Mouse (Mus musculus): Measurements from ENCODE around the gene Tpcn1. TPM values are rescaled to one million over a fixed set of nuclear protein-coding genes. Genes with fewer than 3 reads are reported as not detected.

Tpcn1 gene
- total RNA-seq, 2 experiments from 2014 or later, result 33.9 to 39.4 TPM

DNA sequence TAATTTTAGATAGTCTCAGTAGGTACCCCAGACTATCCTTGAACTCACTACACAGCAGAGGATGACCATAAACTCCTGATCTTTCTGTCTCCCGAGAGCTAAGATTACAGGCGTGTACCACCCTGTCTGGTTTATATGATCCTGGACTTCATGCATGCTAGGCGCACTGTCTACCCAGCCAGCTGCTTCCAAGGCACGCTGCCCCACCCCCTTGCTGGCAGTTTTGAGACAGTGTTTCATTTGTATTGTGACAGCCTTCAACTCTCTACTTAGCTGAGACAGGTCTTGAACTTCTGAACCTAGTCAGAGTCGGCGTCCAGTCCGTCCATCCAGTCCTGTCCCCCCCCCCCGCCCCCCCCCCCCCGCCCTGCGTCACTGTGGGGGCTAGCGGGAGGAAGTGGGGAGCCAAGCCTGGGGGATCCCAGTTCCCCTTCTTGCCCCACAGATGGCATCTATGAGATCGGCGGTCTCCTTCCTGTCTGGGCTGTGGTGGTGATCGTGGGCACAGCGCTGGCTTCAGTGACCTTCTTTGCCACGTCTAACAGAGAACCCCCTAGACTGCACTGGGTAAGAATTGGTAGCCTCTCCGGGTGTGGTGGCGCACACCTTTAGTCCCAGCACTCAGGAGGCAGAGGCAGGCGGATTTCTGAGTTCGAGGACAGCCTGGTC, 61.0 kb downstream of the Tpcn1 start:
- DNase-seq (ENCODE audit: low spot score in 2 of 2), result no peak
- intact Hi-C loops (cut with DNase I), result no loop called here

DNA sequence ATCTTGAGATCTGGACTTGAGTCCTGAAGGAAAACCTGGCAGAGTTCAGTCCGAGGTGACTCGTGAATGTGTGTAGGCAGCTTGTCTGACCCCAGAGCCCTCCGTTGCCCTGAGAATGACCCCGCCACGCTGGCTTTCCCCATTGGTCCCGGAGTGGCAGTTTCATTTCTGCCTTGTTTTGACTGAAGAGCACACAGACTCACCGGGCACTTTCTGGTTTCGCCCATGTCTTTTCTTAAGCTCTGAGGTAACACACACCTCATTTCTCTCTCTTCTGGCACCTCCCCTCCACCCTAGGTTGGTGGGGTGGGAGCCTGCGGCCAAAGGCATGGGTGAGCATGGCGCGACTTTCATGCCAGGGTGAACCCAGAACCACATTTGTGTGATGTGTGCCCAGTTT, 62.2 kb downstream of the Tpcn1 start:
- intact Hi-C loops (cut with DNase I), result no loop called here
- no peak for DNase-seq (ENCODE audit: low spot score in 2 of 2)

DNA sequence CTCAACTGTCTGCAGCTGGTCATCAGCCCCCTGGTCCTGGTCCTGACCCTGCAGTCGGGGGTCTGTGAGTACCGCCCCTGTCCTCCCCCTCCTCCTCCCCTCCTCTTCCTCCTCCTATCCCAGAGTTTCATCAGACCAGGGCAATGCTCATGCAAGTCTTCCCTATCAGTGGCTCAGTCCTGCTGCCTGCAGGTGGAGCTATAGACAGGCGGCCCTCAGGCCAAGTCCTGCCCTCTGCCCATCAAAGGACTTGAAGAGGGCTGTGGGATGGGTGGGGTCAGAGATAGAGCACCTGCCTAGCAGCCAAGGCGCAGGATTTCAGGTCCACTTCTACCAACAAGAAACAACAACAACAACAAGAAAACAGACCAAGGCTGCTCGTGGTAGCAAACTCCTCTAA, 62.7 kb downstream of the Tpcn1 start:
- intact Hi-C loops (cut with DNase I), result no loop called here
- no peak for DNase-seq (ENCODE audit: low spot score in 2 of 2)

DNA sequence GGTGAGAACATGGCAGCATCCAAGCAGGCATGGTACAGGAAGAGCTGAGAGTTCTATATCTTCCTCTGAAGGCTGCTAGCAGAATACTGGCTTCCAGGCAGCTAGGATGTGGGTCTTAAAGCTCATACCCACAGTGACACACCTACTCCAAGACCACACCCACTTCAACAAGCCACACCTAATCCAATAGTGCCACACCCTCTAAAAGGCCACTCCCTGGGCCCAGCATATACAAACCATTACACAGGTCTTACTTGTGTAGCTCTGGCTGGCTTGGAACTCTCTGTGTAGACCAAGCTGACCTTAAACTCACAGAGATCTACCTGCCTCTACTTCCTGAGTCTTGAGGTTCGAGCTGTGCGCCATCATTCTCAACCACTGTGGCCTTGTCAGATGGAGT, 63.7 kb downstream of the Tpcn1 start:
- intact Hi-C loops (cut with DNase I), result no loop called here
- DNase-seq (ENCODE audit: low spot score in 2 of 2), result no peak

DNA sequence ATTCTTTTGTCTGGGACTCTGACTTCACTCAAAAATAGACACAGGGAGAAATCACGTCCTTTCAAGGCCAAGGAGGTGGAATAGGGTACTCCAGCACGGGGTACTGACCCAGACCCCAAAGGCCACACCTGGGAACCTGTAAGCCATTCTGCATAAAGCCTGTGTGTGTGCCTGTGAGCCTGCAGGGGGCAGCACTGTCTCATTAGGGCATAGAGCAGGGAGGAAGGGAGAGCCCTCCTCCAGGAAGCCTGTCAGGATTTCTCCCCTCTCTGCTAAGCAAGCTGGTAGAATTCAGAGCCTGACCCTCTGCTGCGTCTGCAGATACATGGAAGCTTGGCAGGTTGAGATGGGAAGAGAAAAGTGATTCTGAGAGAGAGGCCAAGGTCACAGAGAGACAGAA, 65.8 kb downstream of the Tpcn1 start:
- intact Hi-C loops (cut with DNase I), result no loop called here
- DNase-seq (ENCODE audit: low spot score in 2 of 2), result no peak

DNA sequence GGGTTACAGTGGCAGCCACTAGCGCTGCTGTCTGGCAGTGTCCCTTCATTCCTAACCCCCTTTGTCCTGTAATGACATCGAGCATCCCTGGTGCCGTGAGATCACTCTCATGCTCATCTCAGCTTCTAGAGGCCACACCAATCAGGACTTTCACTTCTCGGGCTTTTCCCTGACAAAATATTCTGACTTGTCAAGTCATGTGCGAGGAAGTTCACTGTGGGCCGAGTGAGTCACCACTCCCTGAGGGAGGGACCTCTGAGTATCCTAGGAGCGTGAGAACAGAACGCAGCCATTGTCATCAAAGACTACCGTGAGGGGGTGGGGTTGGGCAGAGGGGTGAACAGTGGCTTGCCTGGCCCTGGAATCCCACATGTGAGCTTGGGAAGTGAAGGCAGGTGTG, 70.9 kb downstream of the Tpcn1 start:
- intact Hi-C loops (cut with DNase I), result no loop called here
- no peak for DNase-seq (ENCODE audit: low spot score in 2 of 2)

DNA sequence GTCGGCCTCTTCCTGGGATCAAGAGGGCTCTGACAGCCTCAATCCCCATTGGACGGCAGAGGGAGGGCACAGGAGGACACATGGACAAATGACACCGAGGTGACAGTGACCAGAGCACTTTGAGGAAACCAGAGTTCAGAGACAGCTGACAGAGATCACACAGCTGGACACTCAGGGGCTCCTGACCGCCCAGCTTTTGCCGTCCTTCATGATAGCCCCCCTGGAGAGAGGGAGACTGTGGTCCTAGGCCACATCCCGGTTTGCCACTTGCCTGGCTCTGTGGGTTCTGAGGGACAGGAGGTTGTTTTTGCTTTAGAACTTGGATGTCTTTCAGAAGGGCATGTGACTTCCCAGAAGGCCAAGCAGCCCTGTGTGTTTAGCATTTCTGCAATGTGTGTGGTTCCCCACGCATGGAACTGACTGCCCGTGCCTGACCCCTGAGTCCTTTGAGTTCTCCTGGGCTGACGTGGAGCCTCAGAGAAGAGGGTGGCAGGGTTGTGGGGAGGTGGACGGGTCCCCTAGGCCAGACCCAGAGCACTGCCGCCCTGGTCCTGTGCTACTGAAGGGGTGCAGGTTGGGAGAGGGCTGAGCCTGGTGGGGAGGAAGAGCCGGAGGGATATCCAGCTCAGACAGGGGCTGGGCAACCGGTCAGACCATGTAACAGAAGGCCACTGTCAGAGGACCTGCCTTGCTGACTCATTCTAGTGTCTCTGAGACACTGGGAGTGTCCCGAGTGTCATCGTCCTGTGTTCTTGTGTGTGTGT, 72.1 kb downstream of the Tpcn1 start:
- no peak for DNase-seq (ENCODE audit: low spot score in 2 of 2)
- intact Hi-C loops (cut with DNase I), result no loop called here

DNA sequence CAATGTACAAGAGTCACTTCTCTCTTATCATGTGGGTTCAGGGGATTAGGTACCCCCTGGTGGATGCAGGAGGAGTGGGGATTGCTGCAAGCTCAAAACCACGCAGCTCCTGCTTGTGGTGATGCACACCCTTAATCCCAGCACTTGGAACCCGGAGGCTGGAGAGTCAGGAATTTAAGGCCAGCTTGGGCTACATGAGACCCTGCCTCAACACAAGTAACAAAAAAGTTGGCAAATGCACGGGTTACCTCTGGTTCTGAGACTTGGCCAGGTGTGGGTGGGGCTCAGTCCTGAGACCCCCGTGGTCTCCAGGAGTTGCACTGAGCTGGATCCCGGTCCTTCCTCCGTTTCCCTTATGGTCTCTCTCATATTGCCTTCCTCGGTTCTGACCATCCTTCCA, 73.0 kb downstream of the Tpcn1 start:
- intact Hi-C loops (cut with DNase I), result no loop called here
- DNase-seq (ENCODE audit: low spot score in 2 of 2), result no peak

DNA sequence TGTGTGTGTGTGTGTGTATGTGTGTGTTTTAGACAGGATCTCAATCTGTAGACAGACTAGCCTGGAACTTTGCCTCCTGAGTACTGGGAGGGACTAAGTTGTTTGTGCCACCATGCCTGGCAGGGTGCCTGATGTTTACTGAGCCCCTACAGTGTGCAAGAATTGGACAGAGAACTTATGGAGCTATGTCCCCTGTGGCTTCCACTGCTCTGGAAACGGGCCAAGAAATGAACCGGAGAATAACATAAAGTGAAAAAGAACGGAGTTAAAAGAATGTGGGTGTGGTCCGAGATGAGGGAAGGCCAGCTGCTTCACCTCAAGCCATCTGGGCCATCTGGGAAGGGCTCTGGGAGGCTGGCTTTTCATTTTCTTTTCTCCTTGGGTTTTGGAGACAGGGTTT, 73.7 kb downstream of the Tpcn1 start:
- DNase-seq (ENCODE audit: low spot score in 2 of 2), result no peak
- intact Hi-C loops (cut with DNase I), result no loop called here

DNA sequence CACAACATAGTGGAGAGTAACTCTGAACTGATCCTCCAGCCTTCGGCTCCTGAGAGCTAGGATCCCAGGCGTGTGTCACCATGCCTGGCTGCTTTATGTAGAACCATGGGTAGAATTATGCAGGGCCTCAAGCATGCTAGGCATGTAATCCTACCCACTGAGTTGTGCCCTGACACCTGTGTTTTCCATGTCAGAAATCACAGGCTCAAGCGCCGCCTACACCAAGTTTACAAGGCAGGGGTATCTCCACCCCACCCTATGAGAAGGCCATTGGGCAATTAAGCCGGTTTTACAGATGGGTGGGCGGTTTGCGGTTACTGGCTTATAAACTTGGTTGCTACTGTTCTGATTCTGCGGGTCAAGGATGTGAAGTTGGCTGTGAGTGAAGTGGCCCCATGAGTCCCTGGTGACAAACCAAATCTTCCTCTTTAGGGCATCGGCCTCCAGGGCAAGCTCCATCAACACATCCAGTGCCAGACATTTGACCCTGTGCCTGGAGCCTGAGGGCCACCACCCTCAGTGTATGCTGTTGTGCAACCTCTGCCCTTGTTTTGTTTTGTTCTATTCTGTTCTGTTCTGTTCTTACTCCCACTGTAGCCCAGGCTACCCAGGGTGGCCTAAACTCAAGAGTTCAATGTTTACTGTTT, 74.3 kb downstream of the Tpcn1 start:
- intact Hi-C loops (cut with DNase I), result no loop called here
- DNase-seq (ENCODE audit: low spot score in 2 of 2), result no peak

DNA sequence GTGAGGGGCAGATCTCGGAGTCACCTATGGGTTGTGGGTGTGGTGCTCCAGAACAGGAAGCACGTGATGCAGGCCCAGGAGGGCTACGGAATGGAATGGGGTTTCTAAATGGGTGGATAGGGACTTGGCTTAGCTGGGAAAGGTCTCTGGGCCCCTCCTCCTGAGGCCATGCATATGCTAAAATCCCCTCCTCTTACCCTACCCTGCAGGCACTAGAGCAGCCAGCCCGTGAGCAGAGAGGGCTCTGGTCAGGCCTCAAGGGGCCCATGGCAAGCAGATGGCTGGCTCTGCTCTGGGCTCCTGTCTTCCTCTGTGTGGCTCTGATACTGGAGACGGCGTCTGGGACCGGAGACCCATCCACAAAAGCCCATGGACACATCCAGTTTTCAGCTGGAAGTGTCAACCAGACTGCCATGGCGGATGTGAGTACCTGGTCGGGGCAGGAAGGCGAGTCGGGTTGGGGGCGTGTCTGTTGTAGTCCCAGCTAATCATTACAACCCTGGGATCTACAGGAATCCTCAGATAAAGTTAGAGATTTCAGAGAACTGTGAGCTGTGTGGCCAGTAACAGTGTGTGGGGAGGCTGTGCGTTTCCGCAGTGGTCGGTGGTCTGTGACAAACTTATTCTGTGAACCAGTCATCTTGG, 75.4 kb downstream of the Tpcn1 start:
- no peak for DNase-seq (ENCODE audit: low spot score in 2 of 2)
- intact Hi-C loops (cut with DNase I), result no loop called here

DNA sequence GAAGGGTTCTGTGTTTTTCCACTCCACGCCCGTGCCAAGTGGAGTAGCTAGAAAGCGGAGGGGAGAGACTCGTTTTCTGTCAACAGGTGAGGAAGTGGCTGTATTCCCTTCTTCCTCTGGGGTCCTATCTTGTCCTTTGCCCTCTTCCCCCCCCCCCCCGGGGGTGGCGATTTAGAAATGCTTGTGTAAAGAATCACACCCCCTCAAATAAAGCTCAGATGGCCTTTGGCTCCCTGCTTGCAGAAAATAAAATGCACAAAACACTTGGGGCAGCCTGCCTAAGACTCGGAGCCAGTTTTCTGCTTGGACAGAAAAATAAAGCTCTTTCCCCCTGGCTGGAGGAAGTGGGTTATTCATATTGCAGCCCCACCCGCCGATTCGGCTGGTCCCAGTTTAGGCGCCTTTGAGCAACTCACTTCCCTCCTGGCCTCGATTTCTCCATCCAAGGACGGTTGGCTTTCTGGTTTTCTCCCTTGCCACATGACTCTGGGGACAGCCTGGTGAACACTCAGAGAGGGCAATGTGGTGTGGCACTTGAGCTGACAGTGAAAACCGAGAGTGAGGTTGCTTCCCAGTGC, 76.7 kb downstream of the Tpcn1 start:
- no peak for DNase-seq (ENCODE audit: low spot score in 2 of 2)
- intact Hi-C loops (cut with DNase I), result no loop called here

DNA sequence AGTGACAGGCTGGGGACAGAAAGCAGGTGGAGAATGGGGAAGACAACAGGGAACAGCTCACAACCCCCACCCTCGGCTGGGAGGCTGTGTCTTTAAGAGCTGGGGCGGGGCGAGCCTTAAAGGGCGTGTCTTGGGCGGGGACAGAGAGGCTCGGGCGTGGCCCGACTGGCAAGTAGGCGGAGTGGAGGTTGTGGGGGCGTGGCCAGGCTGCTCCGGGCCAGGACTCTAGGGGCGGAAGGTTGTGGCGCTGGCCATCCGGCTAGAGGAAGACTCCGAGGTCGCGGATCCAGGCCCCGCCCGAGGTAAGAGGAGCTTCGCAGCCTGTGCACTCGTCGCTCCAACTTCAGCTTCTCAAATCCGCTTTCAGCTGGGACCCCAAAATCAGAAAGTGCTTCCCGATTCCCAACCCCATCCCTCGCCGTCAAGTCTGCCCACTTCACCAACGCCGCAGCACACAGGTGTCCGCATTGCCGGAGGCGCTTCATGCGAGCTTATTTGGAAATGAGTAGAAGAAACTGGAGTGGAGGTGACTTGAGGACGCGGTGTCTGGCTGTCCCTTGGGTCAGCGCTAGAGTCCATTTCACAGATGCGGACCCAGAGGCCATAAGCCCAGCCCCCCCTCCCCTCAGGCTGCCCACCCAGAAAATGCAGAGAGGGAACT, 77.4 kb downstream of the Tpcn1 start, which contains the start of gene Slc8b1:
Gene Slc8b1, plus strand, starts transcription at position 187 of the 661 bp plus-strand sequence.
- DNase-seq (ENCODE audit: low spot score in 2 of 2), result peak; percentile 79 to 86
- intact Hi-C loops (cut with DNase I), result no loop called here

DNA sequence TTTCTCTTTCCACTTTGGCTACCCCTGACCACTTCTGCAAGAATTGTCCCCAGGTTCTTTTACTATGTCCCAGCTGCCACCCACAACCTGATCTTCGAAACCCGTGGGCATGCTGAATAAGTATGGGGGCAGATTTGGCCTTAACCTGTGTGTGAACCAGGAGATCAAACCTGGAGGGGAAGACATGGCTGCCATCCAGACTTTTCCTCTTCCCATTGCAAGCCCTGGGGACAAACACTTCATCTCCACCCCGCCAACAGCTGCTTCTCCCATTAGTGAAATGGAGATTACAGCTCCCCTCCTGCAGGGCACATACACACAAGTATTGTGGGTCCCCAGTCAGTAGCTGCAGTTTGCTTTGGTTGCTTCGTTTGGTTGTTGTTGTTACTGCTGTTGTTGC, 81.2 kb downstream of the Tpcn1 start:
- intact Hi-C loops (cut with DNase I), result loop anchor here (10.0 kb wide), 1 partner anchor 167 kb away; no protein-coding TSS in a partner anchor
- no peak for DNase-seq (ENCODE audit: low spot score in 2 of 2)

DNA sequence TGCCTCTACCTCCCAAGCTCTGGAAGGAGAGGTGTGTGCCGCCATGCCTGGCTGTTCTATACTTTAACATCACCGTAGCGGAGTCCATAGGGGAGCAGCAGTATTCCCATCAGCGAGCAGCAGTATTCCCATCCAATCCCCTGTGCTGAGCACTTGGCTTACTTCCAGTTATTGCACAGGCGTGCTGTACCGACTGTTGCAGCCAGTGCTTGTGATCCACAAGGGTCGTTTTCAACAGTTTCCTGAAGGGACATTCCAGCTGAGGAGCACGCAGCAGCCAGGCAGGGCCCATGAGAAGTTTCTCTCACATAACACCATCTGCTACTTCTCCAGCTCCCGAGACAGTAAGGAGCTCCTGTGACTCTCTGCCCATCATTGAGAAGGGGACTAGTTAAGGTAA, 82.0 kb downstream of the Tpcn1 start:
- no peak for DNase-seq (ENCODE audit: low spot score in 2 of 2)
- intact Hi-C loops (cut with DNase I), result loop anchor here (10.0 kb wide), 1 partner anchor 168 kb away; no protein-coding TSS in a partner anchor

DNA sequence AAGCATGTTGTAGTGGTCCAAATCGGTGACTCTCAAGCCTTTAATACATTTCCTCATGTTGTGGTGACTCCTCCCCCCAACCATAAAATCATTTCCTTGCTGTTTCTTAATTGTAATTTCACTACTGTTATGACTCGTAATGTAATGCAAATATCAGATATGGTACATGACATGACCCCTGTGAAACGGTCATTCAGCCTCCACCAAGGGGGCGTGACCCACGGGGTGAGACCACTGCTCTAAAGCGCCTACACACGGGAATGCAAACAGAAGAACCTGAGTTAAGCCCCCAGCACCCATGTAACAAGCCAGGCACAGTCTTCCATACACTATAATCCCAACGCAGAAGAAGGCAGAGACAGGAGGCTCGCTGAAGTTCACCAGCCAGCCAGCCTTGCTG, 82.7 kb downstream of the Tpcn1 start:
- intact Hi-C loops (cut with DNase I), result loop anchor here (1.0 to 10.0 kb wide), 2 partner anchors 100 to 169 kb away; no protein-coding TSS in a partner anchor
- DNase-seq (ENCODE audit: low spot score in 2 of 2), result no peak

DNA sequence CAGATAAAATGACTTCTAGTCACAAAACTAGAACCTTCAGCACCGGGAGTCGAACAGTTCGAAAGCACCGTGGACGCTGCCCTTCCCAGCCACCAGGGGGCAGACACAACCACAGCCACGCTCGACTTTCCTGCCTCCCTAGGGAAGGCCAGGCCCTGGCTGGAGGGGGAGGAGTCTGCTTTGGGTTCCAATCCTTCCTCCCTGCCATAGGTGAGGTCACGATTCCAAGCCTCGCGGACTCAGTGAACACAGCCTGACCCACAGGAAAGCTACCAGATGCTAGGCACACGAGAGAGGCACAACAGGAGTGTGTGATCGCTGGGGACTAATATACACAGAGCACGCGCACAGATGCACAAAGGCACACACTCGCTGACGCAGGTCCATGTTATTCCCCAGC, 83.1 kb downstream of the Tpcn1 start:
- peak; percentile 63 for DNase-seq (ENCODE audit: low spot score in 2 of 2)
- intact Hi-C loops (cut with DNase I), result loop anchor here (1.0 to 10.0 kb wide), 2 partner anchors 100 to 169 kb away; no protein-coding TSS in a partner anchor

DNA sequence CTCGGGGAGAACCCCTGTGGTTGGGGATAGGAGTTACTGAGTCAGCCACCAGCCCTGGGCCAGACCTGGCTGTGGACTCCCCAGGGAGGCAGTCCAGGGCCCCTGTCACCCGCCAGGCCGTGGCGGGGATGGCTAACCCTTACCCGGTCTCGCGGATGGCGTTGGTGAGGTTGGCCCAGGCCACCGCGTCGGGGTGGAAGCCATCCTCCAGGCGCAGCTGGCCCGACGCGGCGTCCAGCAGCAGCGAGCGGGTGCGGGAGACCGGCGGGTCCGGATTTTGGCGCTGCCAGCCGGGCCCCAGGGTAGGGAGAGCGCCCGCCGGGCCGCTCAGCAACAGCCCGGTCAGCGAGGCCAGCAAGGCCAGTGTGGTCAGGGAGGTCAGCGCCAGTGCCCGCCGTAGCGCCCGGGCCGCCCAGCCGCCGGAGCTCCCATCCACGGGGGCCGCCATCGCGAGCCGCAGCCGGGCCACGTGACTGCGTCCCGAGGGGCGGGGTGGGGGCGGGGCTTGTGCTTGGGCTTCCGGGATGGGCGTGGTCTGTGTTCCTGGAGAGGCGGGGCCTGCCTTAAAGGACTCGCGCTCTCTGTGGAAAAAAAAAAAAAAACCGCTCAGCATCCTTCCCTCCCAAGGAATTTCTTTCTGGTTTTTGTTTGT, 85.2 kb downstream of the Tpcn1 start, which contains the start of gene Plbd2:
Gene Plbd2, minus strand, starts transcription at position 482 of the 652 bp plus-strand sequence.
- DNase-seq (ENCODE audit: low spot score in 2 of 2), result peak; percentile 80 to 82
- intact Hi-C loops (cut with DNase I), result loop anchor here (5.0 to 10.0 kb wide), 2 partner anchors 84 to 172 kb away; partner anchors contain the start of genes Iqcd and Tpcn1

All from left cerebral cortex, postnatal 25 days (tissue).